Mouse (Mus musculus): ENCODE data around the gene Foxp4.
A peak's percentile ranks its signal among the peaks of the same experiment; 100 is the strongest.
"Not testable (repeated sequence)": the region's sequence is repeated elsewhere in the genome, so short reads cannot be mapped to it uniquely, and the experiment has no call there.

Foxp4 gene

GRCm38 (mm10) chr17:47854908-47855307 lies 69.5 kb downstream of the Foxp4 start:
- DNase-seq (ENCODE audit: low spot score in 2 of 2): no peak

GRCm38 (mm10) chr17:47853760-47854159 lies 70.7 kb downstream of the Foxp4 start:
- DNase-seq (ENCODE audit: low spot score in 2 of 2): no peak

- DNase-seq (ENCODE audit: low spot score in 2 of 2): no peak
Observed at GRCm38 (mm10) chr17:47853336-47853735, 71.1 kb downstream of the Foxp4 start.

- not testable (repeated sequence) for DNase-seq (ENCODE audit: low spot score in 2 of 2)
Observed at GRCm38 (mm10) chr17:47851798-47852360, 72.6 kb downstream of the Foxp4 start.

GRCm38 (mm10) chr17:47850639-47851314 lies 73.7 kb downstream of the Foxp4 start:
- no peak for DNase-seq (ENCODE audit: low spot score in 2 of 2)

- no peak for DNase-seq (ENCODE audit: low spot score in 2 of 2)
Observed at GRCm38 (mm10) chr17:47850035-47850434, 74.4 kb downstream of the Foxp4 start.

GRCm38 (mm10) chr17:47847985-47848384 lies 76.5 kb downstream of the Foxp4 start:
- DNase-seq (ENCODE audit: low spot score in 2 of 2): no peak

- no peak for DNase-seq (ENCODE audit: low spot score in 2 of 2)
Observed at GRCm38 (mm10) chr17:47845609-47846008, 78.8 kb downstream of the Foxp4 start.

GRCm38 (mm10) chr17:47843465-47843864 lies 81.0 kb downstream of the Foxp4 start:
- no peak for DNase-seq (ENCODE audit: low spot score in 2 of 2)

- DNase-seq (ENCODE audit: low spot score in 2 of 2): peak; percentile 79 to 88
Observed at GRCm38 (mm10) chr17:47841931-47842623, 82.4 kb downstream of the Foxp4 start.

GRCm38 (mm10) chr17:47841521-47841920 lies 82.9 kb downstream of the Foxp4 start:
- DNase-seq (ENCODE audit: low spot score in 2 of 2): peak in 1 of 2 experiments; percentile 25

- DNase-seq (ENCODE audit: low spot score in 2 of 2): no peak
Observed at GRCm38 (mm10) chr17:47837808-47838207, 86.6 kb downstream of the Foxp4 start.

GRCm38 (mm10) chr17:47834482-47834767 lies 90.0 kb downstream of the Foxp4 start, which contains the start of gene Mdfi:
Mdfi (minus strand) TSS chr17:47834691.
- peak; percentile 52 to 63 for DNase-seq (ENCODE audit: low spot score in 2 of 2)

- DNase-seq (ENCODE audit: low spot score in 2 of 2): peak in 1 of 2 experiments; percentile 13
Observed at GRCm38 (mm10) chr17:47833628-47834481, 90.6 kb downstream of the Foxp4 start.

- DNase-seq (ENCODE audit: low spot score in 2 of 2): peak; percentile 16 to 36
Observed at GRCm38 (mm10) chr17:47833029-47833627, 91.3 kb downstream of the Foxp4 start.

GRCm38 (mm10) chr17:47832501-47833028 lies 91.9 kb downstream of the Foxp4 start:
- peak in 1 of 2 experiments; percentile 13 for DNase-seq (ENCODE audit: low spot score in 2 of 2)

- DNase-seq (ENCODE audit: low spot score in 2 of 2): no peak
Observed at GRCm38 (mm10) chr17:47831772-47832171, 92.7 kb downstream of the Foxp4 start.

- no peak for DNase-seq (ENCODE audit: low spot score in 2 of 2)
Observed at GRCm38 (mm10) chr17:47831161-47831560, 93.3 kb downstream of the Foxp4 start.

- no peak for DNase-seq (ENCODE audit: low spot score in 2 of 2)
Observed at GRCm38 (mm10) chr17:47821339-47821738, 103.1 kb downstream of the Foxp4 start.

- DNase-seq (ENCODE audit: low spot score in 2 of 2): no peak
Observed at GRCm38 (mm10) chr17:47818038-47818725, 106.3 kb downstream of the Foxp4 start.
